Mouse (Mus musculus) hindbrain, embryonic 14.5 days (tissue): Measurements from ENCODE around the gene Gfod2. TPM values are rescaled to one million over a fixed set of nuclear protein-coding genes. Genes with fewer than 3 reads are reported as not detected.

Experiments
- ATAC-seq: fragments of 200-750 bp; cut with Nextera tagmentation; 2 replicates; pipeline ENCODE4 v1.8.0; 2017; ENCODE audit warnings: moderate number of reproducible peaks, mild to moderate bottlenecking, moderate TSS enrichment, moderate library complexity; ENCODE audit not compliant: low FRiP score
- DNase-seq: peaks from one replicate; pipeline ENCODE4 v3.0.0-alpha.2; 2015; ENCODE audit warnings: low spot score
- H3K27ac ChIP-seq: fragments of 300-500 bp; sonication (generic); 2 replicates; pipeline ENCODE4 v1.5.1; 2014; ENCODE audit warnings: mild to moderate bottlenecking, moderate library complexity
- H3K27me3 ChIP-seq: fragments of 300-500 bp; sonication (generic); 2 replicates; pipeline ENCODE4 v1.6.1; 2014; ENCODE audit warnings: mild to moderate bottlenecking, low read length, mixed read lengths; ENCODE audit not compliant: control insufficient read depth, insufficient read depth
- H3K36me3 ChIP-seq: fragments of 300-500 bp; sonication (generic); replicated peaks from 2 replicates; pipeline ENCODE4 v1.6.1; 2014; ENCODE audit not compliant: control insufficient read depth, insufficient read depth
- H3K4me1 ChIP-seq: fragments of 300-500 bp; sonication (generic); replicated peaks from 2 replicates; pipeline ENCODE4 v1.6.1; 2014; ENCODE audit warnings: antibody characterized with exemption, low read length, mixed read lengths; ENCODE audit not compliant: control insufficient read depth, insufficient read depth
- H3K4me2 ChIP-seq: fragments of 300-500 bp; sonication (generic); replicated peaks from 2 replicates; pipeline ENCODE4 v1.6.1; 2014; ENCODE audit warnings: mild to moderate bottlenecking, moderate library complexity
- H3K4me3 ChIP-seq: fragments of 300-500 bp; sonication (generic); replicated peaks from 2 replicates; pipeline ENCODE4 v1.5.1; 2014; ENCODE audit warnings: mild to moderate bottlenecking, low read length
- H3K9ac ChIP-seq: fragments of 300-500 bp; sonication (generic); 2 replicates; pipeline ENCODE4 v1.6.1; 2014
- H3K9me3 ChIP-seq: fragments of 300-500 bp; sonication (generic); 2 replicates; pipeline ENCODE4 v1.6.1; 2016; ENCODE audit warnings: low read length; ENCODE audit not compliant: control insufficient read depth
- WGBS: fragments of 180-500 bp; shearing (Covaris S2); extraction: QIAGEN DNeasy Blood & Tissue Kit; methylation state at CpG from one replicate; pipeline ENCODE4 v1.1.7; 2014; 5-methylcytosine and 5-hydroxymethylcytosine counted together
- polyA plus RNA-seq: library from polyadenylated mRNA; unstranded; fragments of >200 nt; fragmentation: Nextera tagmentation; extraction: Ambion mirVana; gene quantifications from 2 replicates; pipeline ENCODE4 v1.2.1, GENCODE M21; 2014

Gfod2 gene
- polyA plus RNA-seq, 1 experiment from 2014 or later, result 62.7 TPM

GRCm38 (mm10) chr8:105732186-105732585 is 26.3 kb downstream of the Gfod2 start:
- Histone ChIP-seq H3K4me2 (no peak overlapping the region), H3K27ac (no peak overlapping the region), H3K4me1 (no peaks in the 10 kb centered on the region), H3K9me3 (no peaks in the 10 kb centered on the region), H3K4me3 (no peak overlapping the region), H3K9ac (no peak overlapping the region), H3K36me3 (peaks cover 19% of the 10 kb centered on the region), H3K27me3 (no peaks in the 10 kb centered on the region)
- ATAC-seq, result no peak
- WGBS, result 91% methylated on average over 5 of the region's 5 CpGs
- DNase-seq, result no peak

GRCm38 (mm10) chr8:105727397-105728124 is 30.9 kb downstream of the Gfod2 start:
- no peaks in the 10 kb centered on the region for H3K27me3 ChIP-seq
- H3K9ac ChIP-seq, result no peak overlapping the region
- no peaks in the 10 kb centered on the region for H3K9me3 ChIP-seq
- H3K27ac ChIP-seq, result no peak overlapping the region
- peaks cover 52% of the 10 kb centered on the region for H3K36me3 ChIP-seq
- 95% methylated on average over 18 of the region's 18 CpGs for WGBS
- H3K4me1 ChIP-seq, result no peaks in the 10 kb centered on the region
- DNase-seq (no peak), ATAC-seq (no peak)
- H3K4me3 ChIP-seq, result no peak overlapping the region
- H3K4me2 ChIP-seq, result no peak overlapping the region

DNA sequence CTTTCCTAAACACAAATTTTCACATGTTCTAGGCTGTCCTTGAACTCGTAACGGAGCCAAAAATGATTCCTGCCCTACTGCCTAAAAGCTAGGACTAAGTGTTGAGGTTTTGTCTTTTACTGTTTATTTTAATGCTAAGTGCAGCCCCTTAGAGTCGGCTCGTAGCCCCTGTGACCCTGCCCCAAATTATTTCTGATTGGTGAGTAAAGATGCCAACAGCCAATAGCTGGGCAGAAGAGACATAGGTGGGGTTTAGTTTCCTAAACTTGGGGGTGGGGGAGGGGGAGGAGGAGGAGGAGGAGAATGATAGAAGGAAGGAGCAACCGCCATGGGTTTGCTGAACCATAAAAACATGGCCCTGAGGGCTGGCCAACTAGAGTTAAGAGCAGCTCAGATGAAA is 32.7 kb downstream of the Gfod2 start:
- WGBS, result 86% methylated on average over 5 of the region's 5 CpGs
- Histone ChIP-seq H3K36me3 (peaks cover 56% of the 10 kb centered on the region), H3K27me3 (no peaks in the 10 kb centered on the region), H3K9ac (no peak overlapping the region), H3K27ac (no peak overlapping the region), H3K4me3 (no peak overlapping the region), H3K4me1 (no peaks in the 10 kb centered on the region), H3K9me3 (no peaks in the 10 kb centered on the region), H3K4me2 (no peak overlapping the region)
- ATAC-seq (no peak), DNase-seq (no peak)

DNA sequence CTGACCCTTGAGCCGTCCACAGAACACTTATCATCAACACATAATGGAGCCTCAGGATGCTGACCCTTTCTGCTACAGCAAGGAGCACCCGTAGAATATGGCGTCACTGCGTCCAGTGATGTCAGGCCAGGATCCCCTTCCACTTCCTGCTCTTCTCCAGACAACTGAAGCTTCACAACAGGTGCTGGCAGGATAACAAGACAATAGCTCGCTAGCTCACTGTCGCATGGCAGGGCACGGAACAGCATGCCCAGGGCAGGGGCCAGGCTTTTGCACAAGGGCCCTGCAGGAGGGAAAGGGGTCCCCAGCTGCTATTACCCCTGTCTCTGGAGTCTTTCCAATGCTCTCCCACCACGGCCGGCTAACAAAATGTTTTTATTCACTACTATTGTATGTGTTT is 35.6 kb downstream of the Gfod2 start:
- H3K9ac ChIP-seq, result no peak overlapping the region
- no peaks in the 10 kb centered on the region for H3K27me3 ChIP-seq
- H3K4me1 ChIP-seq, result no peaks in the 10 kb centered on the region
- no peak for DNase-seq
- ATAC-seq, result no peak
- H3K4me2 ChIP-seq, result no peak overlapping the region
- H3K27ac ChIP-seq, result no peak overlapping the region
- H3K4me3 ChIP-seq, result no peak overlapping the region
- H3K9me3 ChIP-seq, result no peaks in the 10 kb centered on the region
- WGBS, result 89% methylated on average over 9 of the region's 9 CpGs
- peaks cover 62% of the 10 kb centered on the region for H3K36me3 ChIP-seq

- no peak overlapping the region for H3K4me3 ChIP-seq
- no peaks in the 10 kb centered on the region for H3K4me1 ChIP-seq
- no peaks in the 10 kb centered on the region for H3K9me3 ChIP-seq
- DNase-seq (no peak), ATAC-seq (no peak)
- H3K36me3 ChIP-seq, result peaks cover 57% of the 10 kb centered on the region
- H3K27me3 ChIP-seq, result no peaks in the 10 kb centered on the region
- H3K4me2 ChIP-seq, result no peak overlapping the region
- no peak overlapping the region for H3K9ac ChIP-seq
- WGBS, result 90% methylated on average over 4 of the region's 4 CpGs
- H3K27ac ChIP-seq, result no peak overlapping the region
Measured at GRCm38 (mm10) chr8:105719637-105720036, 38.8 kb downstream of the Gfod2 start.

DNA sequence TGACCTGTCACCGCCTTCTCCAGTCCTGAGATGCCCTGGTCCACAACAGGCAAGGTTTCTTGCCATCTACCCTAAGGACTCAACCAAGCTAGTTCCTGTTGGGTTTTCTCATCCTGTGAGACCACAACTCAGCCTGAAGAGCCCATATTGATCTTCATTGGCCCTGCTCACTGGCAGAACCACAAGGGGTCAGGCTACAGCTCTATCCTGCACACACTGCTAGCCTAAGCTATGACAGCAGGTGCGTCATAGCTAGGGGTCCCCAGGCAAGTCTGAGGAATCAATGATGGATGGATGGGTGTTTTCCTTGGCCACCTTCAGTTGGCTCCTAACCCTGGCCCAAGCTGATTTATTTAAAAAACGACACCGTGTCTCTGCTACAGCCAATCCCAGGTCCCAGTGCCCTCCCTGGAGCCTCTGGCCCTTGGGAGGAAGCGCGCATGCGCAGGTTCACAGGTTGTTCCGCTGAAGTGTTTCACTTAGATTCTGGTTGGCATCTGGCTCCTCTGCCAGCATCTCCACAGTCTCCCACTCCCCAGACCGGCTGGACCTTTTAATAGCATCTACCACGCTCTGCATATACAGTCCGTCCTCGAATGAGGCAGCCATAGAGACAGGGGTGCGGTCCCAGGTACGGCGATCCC is 42.0 kb downstream of the Gfod2 start:
- Histone ChIP-seq H3K9ac (no peak overlapping the region), H3K27ac (no peak overlapping the region), H3K4me3 (no peak overlapping the region), H3K4me2 (no peak overlapping the region), H3K9me3 (no peaks in the 10 kb centered on the region), H3K36me3 (peaks cover 43% of the 10 kb centered on the region), H3K4me1 (no peaks in the 10 kb centered on the region), H3K27me3 (no peaks in the 10 kb centered on the region)
- ATAC-seq, result no peak
- no peak for DNase-seq
- 94% methylated on average over 15 of the region's 15 CpGs for WGBS

DNA sequence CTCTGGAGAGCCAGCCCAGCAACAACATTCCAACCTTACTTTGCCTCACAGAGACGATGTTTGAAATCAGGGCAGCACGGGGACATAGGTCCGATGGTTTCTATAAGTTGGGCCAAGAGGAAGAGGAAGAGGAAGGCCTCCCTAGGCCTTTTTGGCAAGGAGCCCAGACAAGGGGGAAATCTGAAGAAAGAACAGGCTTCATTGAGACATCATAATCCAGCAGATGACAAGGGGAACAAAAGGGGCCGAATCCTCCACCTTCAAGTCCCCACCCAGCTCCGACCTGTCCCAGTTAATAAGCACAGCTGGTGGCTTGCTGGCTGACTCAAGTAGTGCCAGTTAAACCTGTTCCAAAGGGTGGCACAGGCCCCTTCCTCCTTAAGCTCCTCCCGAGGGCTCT is 43.4 kb downstream of the Gfod2 start:
- Histone ChIP-seq H3K27ac (no peak overlapping the region), H3K9me3 (no peaks in the 10 kb centered on the region), H3K27me3 (no peaks in the 10 kb centered on the region), H3K36me3 (peaks cover 37% of the 10 kb centered on the region), H3K9ac (no peak overlapping the region), H3K4me2 (no peak overlapping the region), H3K4me1 (no peaks in the 10 kb centered on the region), H3K4me3 (no peak overlapping the region)
- ATAC-seq (no peak), DNase-seq (no peak)
- WGBS, result 80% methylated on average over 6 of the region's 6 CpGs

- Histone ChIP-seq H3K4me3 (no peak overlapping the region), H3K9me3 (no peaks in the 10 kb centered on the region), H3K27ac (no peak overlapping the region), H3K4me1 (no peaks in the 10 kb centered on the region), H3K36me3 (peaks cover 31% of the 10 kb centered on the region), H3K9ac (no peak overlapping the region), H3K4me2 (no peak overlapping the region), H3K27me3 (no peaks in the 10 kb centered on the region)
- DNase-seq, result peak; percentile 90
- no peak for ATAC-seq
- WGBS, result 6% methylated on average over 3 of the region's 3 CpGs
Measured at GRCm38 (mm10) chr8:105714139-105714538, 44.3 kb downstream of the Gfod2 start.

GRCm38 (mm10) chr8:105712286-105712685 is 46.2 kb downstream of the Gfod2 start:
- ATAC-seq (no peak), DNase-seq (no peak)
- no peaks in the 10 kb centered on the region for H3K27me3 ChIP-seq
- H3K36me3 ChIP-seq, result peaks cover 25% of the 10 kb centered on the region
- H3K27ac ChIP-seq, result no peak overlapping the region
- H3K9ac ChIP-seq, result no peak overlapping the region
- 81% methylated on average over 3 of the region's 3 CpGs for WGBS
- H3K4me2 ChIP-seq, result no peak overlapping the region
- no peak overlapping the region for H3K4me3 ChIP-seq
- H3K9me3 ChIP-seq, result no peaks in the 10 kb centered on the region
- H3K4me1 ChIP-seq, result peaks cover 4% of the 10 kb centered on the region
